22 mouse cellular contexts compared by ENCODE assay signal in the genomic region with DNA sequence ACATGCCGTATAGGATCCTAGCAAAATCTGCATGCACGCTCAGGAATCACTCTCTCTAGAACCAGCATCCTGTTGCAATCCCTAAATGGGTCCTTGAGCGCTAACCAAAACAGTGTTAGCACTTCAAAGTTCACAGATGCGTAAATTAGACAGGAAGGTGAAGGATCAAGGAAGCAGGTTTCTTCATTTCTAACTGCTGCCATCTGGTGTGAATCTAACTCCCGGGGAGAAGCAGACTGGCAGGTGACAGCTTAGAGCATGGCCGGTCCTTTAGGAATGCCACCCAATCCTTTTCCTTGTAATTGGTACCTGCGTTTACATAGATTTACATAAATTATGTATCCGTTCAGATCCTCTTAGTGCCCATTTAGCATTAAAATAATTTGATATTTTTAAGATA.
DNase-seq lines count a peak whose midpoint lies in the region; ATAC-seq lines count a peak whose summit lies in the region.
"Had no signal": no experiment of that assay in that cellular context is flagged by ENCODE, and none has a peak within 500 bp of the region (broad histone marks: within the 10 kb centered on the region; RNA-seq: fewer than 3 reads in every experiment).

No protein-coding gene starts in this region.

- H3K27me3 ChIP-seq in forebrain, embryonic 14.5 days (replicated peaks; ENCODE audit: control insufficient read depth, insufficient read depth, low read length) = no peaks in the 10 kb centered on the region
- H3K27me3 ChIP-seq in forebrain, embryonic 10.5 days (ENCODE audit: poor library complexity, severe bottlenecking) = no peaks in the 10 kb centered on the region
- no peaks in the 10 kb centered on the region for H3K27me3 ChIP-seq in midbrain, embryonic 11.5 days (ENCODE audit: control insufficient read depth, insufficient read depth, low read length)
- H3K27me3 ChIP-seq in midbrain, embryonic 10.5 days (ENCODE audit: low read depth, poor library complexity, severe bottlenecking) = no peaks in the 10 kb centered on the region
- H3K27me3 ChIP-seq in embryonic facial prominence, embryonic 11.5 days (ENCODE audit: control insufficient read depth, insufficient read depth, low read length) = no peaks in the 10 kb centered on the region
- H3K27me3 ChIP-seq: CH12.LX; embryonic facial prominence, embryonic 12.5 days; heart, embryonic 15.5 days had no signal

- H3K9ac ChIP-seq in forebrain, embryonic 14.5 days (ENCODE audit: low read length) = no peak overlapping the region
- H3K9ac ChIP-seq in midbrain, embryonic 11.5 days (ENCODE audit: low read length) = no peak overlapping the region
- H3K9ac ChIP-seq in embryonic facial prominence, embryonic 11.5 days (replicated peaks; ENCODE audit: low read length) = no peak overlapping the region
- H3K9ac ChIP-seq: embryonic facial prominence, embryonic 12.5 days; heart, embryonic 15.5 days; hindbrain, embryonic 14.5 days had no signal

- H3K4me1 ChIP-seq in forebrain, embryonic 14.5 days (ENCODE audit: control insufficient read depth, insufficient read depth, low read length) = 0 out of 2 replicates have a peak, but pooled peaks cover 2% of the 10 kb centered on the region
- H3K4me1 ChIP-seq in forebrain, embryonic 10.5 days = peaks cover 17% of the 10 kb centered on the region
- H3K4me1 ChIP-seq in midbrain, embryonic 11.5 days (ENCODE audit: control insufficient read depth, insufficient read depth, low read length) = no peaks in the 10 kb centered on the region
- H3K4me1 ChIP-seq in midbrain, embryonic 10.5 days = peaks cover 14% of the 10 kb centered on the region
- no peaks in the 10 kb centered on the region for H3K4me1 ChIP-seq in embryonic facial prominence, embryonic 11.5 days (ENCODE audit: control insufficient read depth, insufficient read depth, low read length)

- peak; percentile 36 for DNase-seq in forebrain, embryonic 14.5 days (ENCODE audit: low spot score)
- no peak for DNase-seq in forebrain, embryonic 10.5 days (ENCODE audit: extremely low spot score, low spot score)
- peak; percentile 79 for DNase-seq in midbrain, embryonic 11.5 days (ENCODE audit: low spot score, missing footprints)
- no peak for DNase-seq in midbrain, embryonic 10.5 days (ENCODE audit: low spot score)
- DNase-seq in ZHBTc4 (ENCODE audit: low read depth, low spot score) = peak; percentile 42
- peak; percentile 57 for DNase-seq in embryonic facial prominence, embryonic 11.5 days (ENCODE audit: low spot score)
- no peak for DNase-seq in lung, postnatal 25 days (ENCODE audit: low spot score)
- no peak for DNase-seq in gastrocnemius, postnatal 25 days
- DNase-seq: adrenal gland, adult 8-10 months; cerebellum, adult 11-12 months; cerebellum, adult 9-10 months; cerebellum, postnatal 25 days; gastrocnemius, postnatal 10 days; heart, adult 2 months; heart, postnatal 14 days; kidney, adult 2 months had no signal

- no peak overlapping the region for H3K27ac ChIP-seq in forebrain, embryonic 14.5 days (ENCODE audit: low read depth, low read length)
- H3K27ac ChIP-seq in forebrain, embryonic 10.5 days = no peak overlapping the region
- H3K27ac ChIP-seq in midbrain, embryonic 11.5 days (ENCODE audit: low read depth, low read length) = no peak overlapping the region
- H3K27ac ChIP-seq in midbrain, embryonic 10.5 days (replicated peaks) = no peak overlapping the region
- no peak overlapping the region for H3K27ac ChIP-seq in embryonic facial prominence, embryonic 11.5 days (replicated peaks; ENCODE audit: low read depth, low read length)
- H3K27ac ChIP-seq: embryonic facial prominence, embryonic 12.5 days; heart, adult 2 months; heart, embryonic 15.5 days; hindbrain, embryonic 14.5 days had no signal

- WGBS in forebrain, embryonic 14.5 days = 43% methylated on average over 8 of the region's 8 CpGs
- WGBS in forebrain, embryonic 10.5 days = 50% methylated on average over 8 of the region's 8 CpGs
- 50% methylated on average over 8 of the region's 8 CpGs for WGBS in midbrain, embryonic 11.5 days
- 46% methylated on average over 8 of the region's 8 CpGs for WGBS in midbrain, embryonic 10.5 days
- 25% methylated on average over 8 of the region's 8 CpGs for WGBS in embryonic facial prominence, embryonic 11.5 days

- no peaks in the 10 kb centered on the region for H3K9me3 ChIP-seq in forebrain, embryonic 14.5 days (replicated peaks; ENCODE audit: control insufficient read depth, low read length)
- H3K9me3 ChIP-seq in forebrain, embryonic 10.5 days = no peaks in the 10 kb centered on the region
- no peaks in the 10 kb centered on the region for H3K9me3 ChIP-seq in midbrain, embryonic 11.5 days (ENCODE audit: control insufficient read depth, low read length)
- H3K9me3 ChIP-seq in midbrain, embryonic 10.5 days (replicated peaks) = no peaks in the 10 kb centered on the region
- no peaks in the 10 kb centered on the region for H3K9me3 ChIP-seq in embryonic facial prominence, embryonic 11.5 days (replicated peaks; ENCODE audit: control insufficient read depth, low read length)
- H3K9me3 ChIP-seq: embryonic facial prominence, embryonic 12.5 days; heart, embryonic 15.5 days had no signal

- no peak overlapping the region for H3K4me3 ChIP-seq in forebrain, embryonic 14.5 days (ENCODE audit: low read depth, low read length)
- H3K4me3 ChIP-seq in forebrain, embryonic 10.5 days = no peak overlapping the region
- no peak overlapping the region for H3K4me3 ChIP-seq in midbrain, embryonic 11.5 days (ENCODE audit: low read depth, low read length)
- no peak overlapping the region for H3K4me3 ChIP-seq in midbrain, embryonic 10.5 days
- H3K4me3 ChIP-seq in embryonic facial prominence, embryonic 11.5 days (ENCODE audit: low read depth, low read length) = no peak overlapping the region
- H3K4me3 ChIP-seq: embryonic facial prominence, embryonic 12.5 days; heart, adult 2 months; heart, embryonic 15.5 days had no signal

- ATAC-seq in forebrain, embryonic 14.5 days = peak; percentile 63
- ATAC-seq in midbrain, embryonic 11.5 days (ENCODE audit: low FRiP score) = no peak
- no peak for ATAC-seq in embryonic facial prominence, embryonic 11.5 days (replicated peaks; ENCODE audit: insufficient number of reproducible peaks, low FRiP score, low TSS enrichment, low read depth)
- ATAC-seq: intestine, embryonic 16.5 days had no signal

- no peaks in the 10 kb centered on the region for H3K36me3 ChIP-seq in forebrain, embryonic 14.5 days (ENCODE audit: control insufficient read depth, insufficient read depth, low read length)
- no peaks in the 10 kb centered on the region for H3K36me3 ChIP-seq in forebrain, embryonic 10.5 days (replicated peaks)
- no peaks in the 10 kb centered on the region for H3K36me3 ChIP-seq in midbrain, embryonic 11.5 days (ENCODE audit: control insufficient read depth, insufficient read depth, low read length)
- H3K36me3 ChIP-seq in midbrain, embryonic 10.5 days = no peaks in the 10 kb centered on the region
- H3K36me3 ChIP-seq in embryonic facial prominence, embryonic 11.5 days (replicated peaks; ENCODE audit: control insufficient read depth, insufficient read depth, low read depth, low read length) = no peaks in the 10 kb centered on the region
- H3K36me3 ChIP-seq: embryonic facial prominence, embryonic 12.5 days; heart, embryonic 15.5 days had no signal

- H3K4me2 ChIP-seq in forebrain, embryonic 14.5 days (ENCODE audit: low read length) = no peak overlapping the region
- H3K4me2 ChIP-seq in midbrain, embryonic 11.5 days = no peak overlapping the region
- no peak overlapping the region for H3K4me2 ChIP-seq in embryonic facial prominence, embryonic 11.5 days (ENCODE audit: low read depth, low read length)
- H3K4me2 ChIP-seq: embryonic facial prominence, embryonic 12.5 days; heart, embryonic 11.5 days; heart, embryonic 15.5 days; hindbrain, embryonic 14.5 days had no signal

Comparison
In these comparisons a context has a peak if more than half of its experiments do, and no peak if none do; other contexts are left out.
1. DNase-seq: peak in forebrain, embryonic 14.5 days (single experiment), midbrain, embryonic 11.5 days (single experiment), ZHBTc4 (single experiment) and embryonic facial prominence, embryonic 11.5 days (single experiment); none in forebrain, embryonic 10.5 days (single experiment), midbrain, embryonic 10.5 days (single experiment), lung, postnatal 25 days (single experiment) and gastrocnemius, postnatal 25 days (single experiment).